Mouse (Mus musculus): ENCODE data around the gene Megf9.
A peak's percentile ranks its signal among the peaks of the same experiment; 100 is the strongest.

The Megf9 gene

GRCm38 (mm10) chr4:70412126-70412525 is 122.7 kb downstream of the Megf9 start:
- no peak for DNase-seq

DNA sequence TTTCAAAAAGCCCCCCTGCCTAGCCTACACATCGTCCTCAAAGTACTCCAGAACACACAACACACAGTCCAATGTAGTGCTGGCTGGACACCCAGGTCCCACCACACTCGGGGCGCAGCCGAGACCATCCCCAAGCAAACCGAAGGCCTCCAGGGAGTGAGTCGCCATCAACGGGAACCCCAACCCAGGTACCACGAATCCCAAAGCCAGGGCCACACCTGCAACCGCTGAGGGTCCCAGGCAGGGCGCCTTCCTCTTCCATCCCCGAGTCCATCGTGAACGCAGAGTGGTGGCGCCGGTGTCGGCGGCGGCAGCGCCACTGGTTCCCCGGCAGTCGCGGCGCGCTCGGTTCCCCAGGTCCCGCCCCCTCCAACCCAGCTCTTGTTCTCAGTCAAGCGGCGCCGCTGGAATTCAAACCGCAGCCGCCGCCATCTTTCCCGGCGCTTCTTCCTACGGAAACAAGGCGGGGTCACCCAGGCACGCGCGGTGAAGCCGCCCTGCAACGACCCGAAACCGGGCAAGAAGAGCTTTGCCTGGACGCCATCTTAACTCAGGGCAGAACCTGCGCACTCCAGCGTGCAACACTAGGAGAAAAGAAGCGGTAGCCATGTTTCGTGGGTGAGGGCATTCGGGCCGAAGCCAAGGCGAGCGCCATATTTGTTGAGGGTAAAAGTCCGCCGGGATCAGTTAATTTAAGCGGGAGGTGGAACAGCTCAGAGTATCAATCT is 124.6 kb downstream of the Megf9 start, which contains the start of gene Cdk5rap2:
Gene Cdk5rap2, minus strand, starts transcription at position 450 of the 728 bp plus-strand sequence.
- peak; percentile 98 for DNase-seq

DNA sequence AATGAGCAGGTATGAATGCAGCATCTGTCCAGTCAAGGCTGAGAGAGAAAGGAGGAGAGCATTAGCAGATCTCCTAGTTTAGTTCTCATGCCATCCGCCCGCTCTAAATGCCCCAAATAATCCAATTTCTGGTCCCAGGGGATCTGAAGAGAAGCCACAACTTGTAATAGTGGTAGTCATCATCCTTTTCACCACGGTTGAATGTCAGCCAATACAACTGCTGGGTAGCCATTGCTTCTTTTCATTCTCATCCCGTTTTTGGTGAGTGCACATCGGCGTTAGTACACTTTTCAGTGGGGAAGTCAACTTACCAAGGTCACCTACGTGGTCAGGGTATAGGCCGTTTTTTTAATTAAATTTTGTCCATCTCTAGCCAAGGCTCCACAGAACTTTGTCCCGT is 125.3 kb downstream of the Megf9 start:
- no peak for DNase-seq

GRCm38 (mm10) chr4:70402109-70402819 is 132.5 kb downstream of the Megf9 start:
- peak; percentile 38 for DNase-seq

DNA sequence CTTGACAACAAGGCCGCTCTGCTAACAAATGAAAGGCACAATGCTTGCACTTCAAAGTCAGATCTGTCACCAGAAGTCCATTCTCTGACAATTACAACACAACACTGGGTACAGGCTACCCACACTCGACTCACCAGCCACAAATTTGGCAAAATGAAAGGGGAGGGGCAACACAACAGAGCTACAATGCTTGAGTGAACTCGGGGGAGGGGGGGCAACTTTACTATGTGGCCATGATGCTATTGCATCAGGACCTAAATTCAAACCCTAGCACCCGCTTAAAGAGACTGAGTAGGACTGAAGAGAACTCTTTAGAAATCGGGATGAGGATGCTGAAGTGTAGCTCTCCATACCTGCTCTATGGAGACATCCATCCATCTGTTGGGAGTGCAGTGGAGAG is 135.3 kb downstream of the Megf9 start:
- DNase-seq = no peak

- DNase-seq = no peak
Observed at GRCm38 (mm10) chr4:70399074-70399473, 135.7 kb downstream of the Megf9 start.

DNA sequence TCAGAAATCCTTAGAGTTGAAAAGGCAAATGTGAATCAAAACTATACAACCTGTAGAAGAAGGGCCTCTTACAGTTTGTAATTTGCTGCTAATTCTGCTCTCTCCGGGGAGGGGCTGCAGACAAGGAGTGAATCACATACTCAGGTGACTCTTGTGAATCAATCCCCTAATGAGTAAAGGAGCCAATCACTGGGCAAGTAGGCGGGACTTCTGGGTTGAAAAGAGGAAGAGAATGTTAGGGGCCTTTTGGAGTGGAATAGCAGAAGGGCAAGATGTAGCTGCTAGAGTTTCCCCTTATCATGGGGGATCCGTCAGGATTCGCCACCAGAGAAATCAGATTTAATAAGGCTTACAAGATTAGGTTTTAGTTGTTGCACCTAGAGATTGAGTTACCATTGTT is 136.7 kb downstream of the Megf9 start:
- DNase-seq = no peak

- no peak for DNase-seq
Observed at GRCm38 (mm10) chr4:70396701-70397100, 138.1 kb downstream of the Megf9 start.

DNA sequence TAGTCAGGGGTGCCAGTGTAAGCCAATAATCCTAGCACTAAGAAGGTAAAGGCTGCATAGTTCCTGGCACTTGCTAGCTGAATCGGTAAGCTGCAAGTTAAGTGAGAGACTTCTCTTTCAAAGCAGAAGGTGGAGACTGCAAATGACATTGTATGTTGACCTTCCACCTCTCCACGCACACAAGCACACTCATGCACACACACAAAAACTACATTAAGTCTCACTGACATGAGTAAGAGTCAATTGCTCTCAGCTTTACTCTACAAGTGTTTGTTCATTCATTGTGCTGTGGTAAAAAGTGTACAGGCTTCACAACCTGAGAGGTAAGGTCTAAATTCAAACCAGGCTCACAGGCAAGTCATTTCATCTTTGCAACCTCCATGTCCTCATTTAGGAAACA is 140.1 kb downstream of the Megf9 start:
- no peak for DNase-seq

DNA sequence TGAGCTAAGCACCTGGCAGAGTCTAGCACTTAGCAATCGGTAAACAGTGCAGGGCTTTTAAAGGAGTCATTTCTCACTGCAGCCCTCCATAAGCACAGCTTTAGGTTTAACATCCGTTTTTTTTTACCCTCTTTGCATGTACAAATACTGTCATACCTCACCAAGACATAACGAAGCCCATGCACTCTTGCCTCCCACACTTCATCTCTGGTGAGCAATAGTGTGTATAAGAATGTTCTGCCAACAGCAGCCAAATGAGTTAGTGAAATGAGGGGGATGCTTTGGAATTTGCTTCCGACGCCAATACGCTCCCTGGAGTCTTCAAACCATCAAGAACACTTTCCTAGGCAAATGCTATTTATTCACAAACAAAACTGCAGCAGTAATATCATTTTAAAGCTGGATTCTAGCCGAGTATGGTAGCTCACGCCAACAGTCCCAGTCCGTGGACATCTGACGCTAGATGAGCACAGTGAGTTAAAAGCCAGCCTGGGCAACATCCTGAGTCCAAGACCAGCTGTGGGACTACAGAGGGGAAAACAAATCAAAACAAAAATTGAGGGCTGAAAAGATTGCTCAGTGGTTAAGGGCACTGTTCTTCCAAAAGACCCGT is 142.9 kb downstream of the Megf9 start:
- DNase-seq = peak; percentile 63

DNA sequence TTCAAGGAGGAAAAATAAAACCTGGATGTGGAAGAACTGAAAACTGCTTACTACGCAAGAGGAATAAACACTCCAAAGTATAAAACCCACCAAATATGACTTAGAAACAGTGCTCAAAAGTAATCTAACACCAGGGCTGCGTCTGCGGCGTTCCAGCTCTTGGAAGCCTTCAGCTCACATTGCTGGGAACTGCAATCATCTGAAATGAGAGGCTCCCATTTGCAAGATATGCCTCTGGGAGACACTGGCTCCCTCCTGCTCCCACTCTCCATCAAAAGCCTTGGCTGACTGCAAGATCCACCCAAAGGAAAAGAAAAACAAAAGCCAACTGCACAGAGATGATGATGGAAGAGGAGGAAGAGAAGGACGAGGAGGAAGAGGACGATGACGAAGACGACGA is 143.7 kb downstream of the Megf9 start:
- no peak for DNase-seq

DNA sequence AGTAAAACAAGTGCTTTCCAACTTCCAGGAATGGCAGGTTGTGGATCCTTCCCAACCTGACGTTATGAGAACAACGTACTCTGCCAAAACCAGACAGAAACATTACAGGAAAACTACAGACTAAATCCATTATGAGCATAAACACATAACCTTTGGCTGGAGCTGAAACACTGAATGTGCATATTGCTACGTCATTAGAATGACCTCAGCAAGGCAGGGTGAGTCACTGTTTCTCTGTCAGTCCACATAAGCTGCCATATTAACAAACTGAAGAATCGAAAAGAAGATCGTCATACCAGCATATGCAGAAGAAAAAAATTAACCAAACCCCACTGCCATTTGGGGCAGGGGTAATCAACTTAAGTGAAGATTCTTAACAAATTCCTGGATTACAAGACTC is 148.6 kb downstream of the Megf9 start:
- DNase-seq = no peak

DNA sequence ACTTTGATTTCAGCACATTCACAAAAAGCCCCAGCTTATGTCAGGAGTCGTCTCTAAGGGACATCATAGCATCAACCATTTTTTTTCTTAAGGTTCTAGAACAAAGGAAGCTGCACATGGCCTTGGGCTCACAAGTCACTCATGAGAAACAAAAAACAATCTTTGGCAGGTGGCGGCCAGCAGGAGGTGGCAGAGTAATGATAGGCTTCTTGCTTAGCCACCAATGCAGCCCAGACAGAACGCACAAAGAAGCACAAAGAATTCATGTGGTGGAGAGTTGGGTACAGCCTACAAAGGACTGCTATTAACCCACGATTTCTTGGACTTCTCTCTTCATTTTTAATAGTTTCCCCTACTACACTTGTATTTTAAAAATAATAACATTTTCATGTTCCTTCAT is 157.4 kb downstream of the Megf9 start:
- DNase-seq = no peak

Measured in lung, postnatal 10 days (tissue).